Mouse (Mus musculus) right cerebral cortex, postnatal 36 days (tissue): ENCODE measurements around the gene Rngtt.
"Not testable (repeated sequence)": the region's sequence is repeated elsewhere in the genome, so short reads cannot be mapped to it uniquely, and the experiment has no call there.

Source experiments
- DNase-seq, 2 experiments: peaks; one replicate each; pipeline ENCODE4 v3.0.0; 2022; ENCODE audit warnings: low spot score in 2 of 2, mixed read lengths in 1 of 2

Rngtt gene

GRCm38 (mm10) chr4:33441864-33442263, 131.8 kb downstream of the Rngtt start:
- no peak for DNase-seq

GRCm38 (mm10) chr4:33446265-33446664, 136.2 kb downstream of the Rngtt start:
- no peak for DNase-seq

GRCm38 (mm10) chr4:33446881-33447280, 136.8 kb downstream of the Rngtt start:
- DNase-seq: no peak

DNA sequence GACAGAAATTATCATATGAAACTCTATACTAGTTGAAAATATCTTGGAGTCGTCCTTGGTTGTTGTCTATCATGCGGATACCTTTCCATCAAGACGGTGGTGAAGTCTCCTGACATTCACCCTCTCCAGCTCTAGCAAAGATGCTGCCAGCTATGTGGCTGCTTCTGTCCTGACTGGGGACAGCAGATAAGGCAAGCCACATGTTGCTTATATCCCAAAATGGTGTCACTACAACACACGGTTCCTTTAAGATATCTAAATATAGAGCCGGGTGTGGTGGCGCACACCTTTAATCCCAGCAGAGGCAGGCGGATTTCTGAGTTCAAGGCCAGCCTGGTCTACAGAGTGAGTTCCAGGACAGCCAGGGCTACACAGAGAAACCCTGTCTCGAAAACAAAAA, 140.2 kb downstream of the Rngtt start:
- DNase-seq: not testable (repeated sequence)

- DNase-seq: no peak
Observed at GRCm38 (mm10) chr4:33459851-33460250, 149.7 kb downstream of the Rngtt start.

DNA sequence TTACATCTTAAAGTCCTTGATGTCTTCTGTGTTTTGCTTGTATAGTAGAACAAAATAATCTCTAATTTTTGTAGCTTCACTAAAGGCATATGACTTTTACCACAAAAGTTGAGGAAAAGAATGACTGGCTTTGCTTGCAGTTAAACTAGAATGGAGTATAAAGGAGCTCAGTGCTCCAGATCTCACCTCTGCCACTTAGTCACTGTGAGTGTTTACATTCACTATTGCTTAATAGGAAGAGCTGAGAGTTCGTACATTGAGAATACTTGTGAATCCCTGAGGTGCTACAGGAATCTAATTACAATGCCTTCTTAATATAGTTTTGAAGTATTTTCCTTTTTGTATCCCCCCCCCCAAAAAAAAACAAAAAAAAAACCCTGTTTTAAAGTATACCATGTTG, 154.3 kb downstream of the Rngtt start:
- DNase-seq: no peak

- no peak for DNase-seq
Observed at GRCm38 (mm10) chr4:33465871-33466270, 155.8 kb downstream of the Rngtt start.

GRCm38 (mm10) chr4:33466970-33467399, 156.9 kb downstream of the Rngtt start:
- no peak for DNase-seq

DNA sequence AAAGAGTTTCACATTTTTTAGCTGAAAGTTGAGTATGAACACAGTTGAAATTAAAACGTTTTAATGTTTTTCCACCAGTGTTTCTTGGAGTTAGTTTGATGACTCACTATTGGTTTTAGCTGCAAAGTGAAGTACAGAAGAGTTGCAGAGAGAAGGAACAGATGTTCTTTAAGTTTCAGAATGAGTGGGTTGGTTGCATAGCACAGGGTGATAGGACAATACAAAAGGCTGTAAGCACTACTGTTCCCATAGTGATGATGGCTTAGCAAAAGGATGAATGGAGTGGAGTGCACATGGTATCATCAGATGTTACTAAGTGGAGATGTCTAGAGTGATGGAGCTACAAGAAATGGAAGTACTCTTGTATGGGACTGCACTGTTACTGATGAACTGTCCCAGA, 157.5 kb downstream of the Rngtt start:
- peak in 1 of 2 experiments; percentile 28 for DNase-seq

- DNase-seq: no peak
Observed at GRCm38 (mm10) chr4:33468151-33468550, 158.0 kb downstream of the Rngtt start.

DNA sequence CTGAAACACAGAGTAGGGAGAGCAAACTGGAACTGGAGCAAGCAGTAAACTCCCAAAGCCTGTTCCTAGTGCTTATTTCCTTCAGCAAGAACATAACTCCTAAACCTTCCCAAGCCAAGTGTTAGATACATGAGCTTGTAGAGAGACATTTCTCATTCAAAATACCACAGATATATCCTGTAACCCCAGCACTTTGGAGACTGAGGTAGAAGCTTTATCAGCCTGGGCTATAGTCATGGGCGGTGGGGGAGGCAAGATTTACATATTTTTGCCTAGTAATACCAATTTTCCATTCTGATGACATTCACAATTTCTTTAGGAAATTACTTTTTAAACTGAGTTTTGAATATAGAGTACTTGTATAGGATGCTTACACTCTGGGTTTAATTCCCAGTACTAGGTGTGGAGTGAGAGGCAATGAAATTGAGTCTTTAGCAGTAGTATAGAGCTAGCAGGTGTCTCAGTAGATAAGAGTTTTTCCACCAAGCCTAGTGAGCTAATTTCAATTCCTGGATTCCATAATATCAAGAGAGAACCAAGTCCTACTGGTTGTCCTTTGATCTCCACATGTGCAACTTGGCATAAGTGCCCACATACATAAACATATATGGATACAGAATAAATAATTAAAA, 160.7 kb downstream of the Rngtt start:
- no peak for DNase-seq

GRCm38 (mm10) chr4:33478011-33478785, 168.1 kb downstream of the Rngtt start:
- DNase-seq: no peak

DNA sequence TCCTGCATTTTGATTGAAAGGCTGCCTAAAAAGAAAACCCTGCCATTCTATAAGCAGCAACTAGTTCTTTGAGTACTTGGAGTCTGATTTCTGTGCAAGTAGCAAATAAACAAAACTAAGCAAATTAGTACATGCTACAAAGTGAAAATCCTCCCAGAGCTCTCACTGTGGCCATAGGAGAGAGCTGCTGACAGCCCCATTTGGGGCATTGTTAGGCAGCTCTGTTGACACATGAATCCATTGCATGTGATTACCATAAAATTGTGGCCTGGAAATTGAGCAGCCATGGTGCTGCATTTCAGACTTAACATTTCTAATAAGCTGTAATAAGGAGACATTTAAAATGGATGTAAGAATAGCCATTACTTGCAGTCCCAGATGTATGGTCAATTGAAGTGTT, 171.6 kb downstream of the Rngtt start:
- DNase-seq: no peak

DNA sequence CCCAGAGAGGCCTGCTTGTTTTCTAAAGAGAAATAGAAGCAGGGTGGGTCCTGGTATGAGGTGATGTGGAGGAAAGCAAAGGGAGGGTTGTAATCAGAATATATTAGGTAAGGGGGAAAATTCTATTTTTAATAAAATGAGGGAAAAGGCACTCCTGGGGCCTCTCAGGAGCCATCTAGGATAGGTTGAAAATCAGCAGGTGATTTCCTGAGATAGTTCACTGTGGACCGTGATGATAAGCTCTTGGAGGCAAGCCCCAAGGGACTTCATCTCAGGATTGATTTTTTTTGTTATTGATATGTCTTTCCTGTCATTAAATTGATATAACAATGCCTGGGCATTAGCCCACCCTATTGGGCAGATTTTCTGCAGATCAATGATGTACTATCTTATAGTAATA, 175.9 kb downstream of the Rngtt start:
- DNase-seq: no peak

DNA sequence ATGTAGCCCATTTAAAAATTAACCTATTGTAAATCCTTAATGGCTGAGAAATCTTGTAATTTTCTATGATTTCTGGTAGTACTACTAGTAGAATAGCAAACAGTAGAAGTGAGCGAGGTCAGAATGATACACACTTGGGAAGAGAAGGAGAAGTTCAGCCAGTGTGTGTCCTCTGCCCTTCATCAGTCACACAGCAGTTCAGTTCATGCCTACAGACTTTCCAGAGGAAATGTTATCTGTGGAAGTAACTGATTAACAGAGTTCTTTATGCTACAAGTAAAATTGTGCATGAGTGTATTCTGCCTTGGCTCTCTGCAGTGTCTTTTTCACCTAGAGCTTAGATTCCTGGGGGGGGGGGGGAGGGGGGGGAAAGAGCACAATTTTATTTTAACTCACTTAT, 181.0 kb downstream of the Rngtt start:
- DNase-seq: no peak

GRCm38 (mm10) chr4:33494377-33494776, 184.3 kb downstream of the Rngtt start:
- no peak for DNase-seq

DNA sequence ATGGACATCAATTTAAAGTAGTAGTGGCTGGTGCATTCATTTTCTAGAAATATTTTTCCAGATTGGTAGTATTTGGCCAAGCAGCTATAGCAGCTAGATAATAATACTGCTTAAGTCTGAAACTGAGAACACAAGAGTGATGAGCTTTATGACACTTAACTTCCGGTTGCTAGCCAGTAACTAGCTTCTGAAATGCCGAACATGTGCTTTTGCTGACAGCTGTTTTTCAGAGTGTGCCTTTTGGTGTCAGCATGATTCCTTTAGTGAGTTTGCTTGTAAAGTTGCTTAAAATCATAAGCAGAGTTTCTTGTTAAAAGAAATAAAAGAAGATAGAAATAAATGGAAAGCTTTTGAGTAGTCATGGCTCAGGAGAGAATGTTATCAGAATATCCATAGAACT, 186.9 kb downstream of the Rngtt start:
- DNase-seq: no peak

GRCm38 (mm10) chr4:33497657-33498056, 187.5 kb downstream of the Rngtt start:
- no peak for DNase-seq

GRCm38 (mm10) chr4:33498160-33498874, 188.2 kb downstream of the Rngtt start:
- no peak for DNase-seq

DNA sequence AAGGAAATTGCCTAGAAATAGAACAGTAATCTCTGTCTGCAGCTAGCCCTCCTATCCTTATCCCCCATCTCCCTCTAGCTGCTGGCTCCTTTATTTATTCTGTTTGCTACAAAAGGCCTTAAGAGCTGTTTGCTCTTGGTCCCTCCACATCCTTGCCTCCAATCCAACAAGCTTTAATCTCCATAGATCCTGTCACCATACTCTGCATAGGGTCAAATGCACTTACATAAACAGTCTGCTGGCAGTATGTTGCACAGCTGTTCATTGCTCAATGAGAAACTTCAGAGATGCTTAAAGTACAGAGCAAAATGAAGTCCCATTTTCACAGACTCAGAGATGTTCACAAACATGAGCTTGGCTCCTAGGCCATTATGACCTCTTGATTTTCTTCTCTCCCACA, 196.5 kb downstream of the Rngtt start:
- no peak for DNase-seq

DNA sequence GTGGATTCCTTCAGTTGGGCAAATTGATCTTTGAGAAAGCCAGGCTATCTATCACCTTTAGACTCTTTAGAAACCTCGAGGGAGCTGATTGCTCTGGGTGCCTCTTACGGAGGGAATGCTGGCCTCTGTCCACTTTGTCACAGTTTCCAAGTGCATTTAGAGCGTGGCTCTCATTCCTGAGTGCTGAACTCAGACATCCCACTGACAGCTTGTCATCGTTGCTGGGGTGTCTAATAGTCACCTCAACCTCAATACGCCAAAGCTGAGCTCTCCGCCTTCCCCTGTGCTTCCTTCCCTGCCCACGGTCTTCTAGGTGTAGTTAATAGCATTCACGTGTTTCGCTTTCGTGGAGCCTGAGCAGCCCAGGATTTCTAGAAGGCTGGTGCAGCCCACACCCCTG, 200.4 kb downstream of the Rngtt start:
- DNase-seq: no peak

- DNase-seq: no peak
Observed at GRCm38 (mm10) chr4:33513421-33513820, 203.3 kb downstream of the Rngtt start.
